Mouse (Mus musculus) forebrain, embryonic 12.5 days (tissue): ENCODE measurements at regions not wholly inside any gene's neighbourhood (a gene's known extent, or its start where the extent isn't known, plus 50 kb on each side); places are given as distances from the start of the nearest gene placed in this dataset.

Experiments used
- ATAC-seq: fragments of 200-750 bp; cut with Nextera tagmentation; 2 replicates; pipeline ENCODE4 v1.8.0; 2017; ENCODE audit warnings: moderate TSS enrichment; ENCODE audit not compliant: low FRiP score
- H3K27ac ChIP-seq: fragments of 300-500 bp; sonication (generic); 2 replicates; pipeline ENCODE4 v1.5.1; 2016; ENCODE audit warnings: mild to moderate bottlenecking
- H3K27me3 ChIP-seq: fragments of 300-500 bp; sonication (generic); 2 replicates; pipeline ENCODE4 v1.6.1; 2016; ENCODE audit warnings: mild to moderate bottlenecking
- H3K36me3 ChIP-seq: fragments of 300-500 bp; sonication (generic); replicated peaks from 2 replicates; pipeline ENCODE4 v1.6.1; 2016; ENCODE audit warnings: mild to moderate bottlenecking
- H3K4me1 ChIP-seq: fragments of 300-500 bp; sonication (generic); 2 replicates; pipeline ENCODE4 v1.6.1; 2016
- H3K4me2 ChIP-seq: fragments of 300-500 bp; sonication (generic); 2 replicates; pipeline ENCODE4 v1.6.1; 2016; ENCODE audit warnings: mild to moderate bottlenecking, moderate library complexity
- H3K4me3 ChIP-seq: fragments of 300-500 bp; sonication (generic); replicated peaks from 2 replicates; pipeline ENCODE4 v1.5.1; 2016; ENCODE audit warnings: mild to moderate bottlenecking
- H3K9ac ChIP-seq: fragments of 300-500 bp; sonication (generic); 2 replicates; pipeline ENCODE4 v1.6.1; 2016; ENCODE audit warnings: mild to moderate bottlenecking
- H3K9me3 ChIP-seq: fragments of 300-500 bp; sonication (generic); 2 replicates; pipeline ENCODE4 v1.6.1; 2016
- WGBS: fragments of 180-500 bp; shearing (Covaris S2); methylation state at CpG from one replicate; pipeline ENCODE4 v1.1.7; 2016; 5-methylcytosine and 5-hydroxymethylcytosine counted together

- ATAC-seq: no peak
- WGBS: 27% methylated on average over 5 of the region's 5 CpGs
- Histone ChIP-seq H3K27ac (no peak overlapping the region), H3K4me1 (no peaks in the 10 kb centered on the region), H3K9me3 (0 out of 2 replicates have a peak, but pooled peaks cover 3% of the 10 kb centered on the region), H3K27me3 (no peaks in the 10 kb centered on the region), H3K4me2 (no peak overlapping the region), H3K4me3 (no peak overlapping the region), H3K9ac (no peak overlapping the region), H3K36me3 (no peaks in the 10 kb centered on the region)
These were observed 118.2 kb upstream of the Gm21876 start for GRCm38 (mm10) chrX:21293666-21294065.

- Histone ChIP-seq H3K27ac (no peak overlapping the region), H3K4me3 (no peak overlapping the region), H3K9me3 (0 out of 2 replicates have a peak, but pooled peaks cover 8% of the 10 kb centered on the region), H3K36me3 (no peaks in the 10 kb centered on the region), H3K4me1 (no peaks in the 10 kb centered on the region), H3K27me3 (no peaks in the 10 kb centered on the region), H3K4me2 (no peak overlapping the region), H3K9ac (no peak overlapping the region)
- WGBS: 28% methylated on average over 1 of the region's 1 CpGs
- no peak for ATAC-seq
These were observed 120.0 kb upstream of the Gm21876 start for GRCm38 (mm10) chrX:21295460-21295859.

GRCm38 (mm10) chrX:21297349-21297748 is 121.9 kb upstream of the Gm21876 start:
- no peak overlapping the region for H3K9ac ChIP-seq
- 84% methylated on average over 6 of the region's 6 CpGs for WGBS
- no peak for ATAC-seq
- no peaks in the 10 kb centered on the region for H3K4me1 ChIP-seq
- H3K27ac ChIP-seq: no peak overlapping the region
- H3K27me3 ChIP-seq: no peaks in the 10 kb centered on the region
- H3K36me3 ChIP-seq: no peaks in the 10 kb centered on the region
- H3K4me2 ChIP-seq: no peak overlapping the region
- no peak overlapping the region for H3K4me3 ChIP-seq
- H3K9me3 ChIP-seq: 0 out of 2 replicates have a peak, but pooled peaks cover 9% of the 10 kb centered on the region

- Histone ChIP-seq H3K4me2 (peak overlapping the region; percentile 40), H3K4me1 (no peaks in the 10 kb centered on the region), H3K27me3 (no peaks in the 10 kb centered on the region), H3K9me3 (no peaks in the 10 kb centered on the region), H3K36me3 (no peaks in the 10 kb centered on the region), H3K9ac (no peak overlapping the region), H3K27ac (no peak overlapping the region), H3K4me3 (peak overlapping the region; percentile 29)
- 28% methylated on average over 13 of the region's 13 CpGs for WGBS
- no peak; the same call in 1 of the 2 replicates for ATAC-seq
These were observed 149.8 kb upstream of the Agtr2 start for GRCm38 (mm10) chrX:21334499-21335032.

GRCm38 (mm10) chrX:21344397-21344796 is 139.9 kb upstream of the Agtr2 start:
- Histone ChIP-seq H3K9ac (no peak overlapping the region), H3K27ac (no peak overlapping the region), H3K4me2 (no peak overlapping the region), H3K36me3 (no peaks in the 10 kb centered on the region), H3K27me3 (no peaks in the 10 kb centered on the region), H3K4me3 (no peak overlapping the region), H3K4me1 (no peaks in the 10 kb centered on the region), H3K9me3 (no peaks in the 10 kb centered on the region)
- no peak for ATAC-seq
- WGBS: 75% methylated on average over 1 of the region's 1 CpGs

- Histone ChIP-seq H3K4me1 (no peaks in the 10 kb centered on the region), H3K36me3 (no peaks in the 10 kb centered on the region), H3K9ac (no peak overlapping the region), H3K4me2 (no peak overlapping the region), H3K9me3 (no peaks in the 10 kb centered on the region), H3K4me3 (no peak overlapping the region), H3K27ac (no peak overlapping the region), H3K27me3 (no peaks in the 10 kb centered on the region)
- WGBS: 30% methylated on average over 4 of the region's 4 CpGs
- no peak for ATAC-seq
These were observed 133.8 kb upstream of the Agtr2 start for GRCm38 (mm10) chrX:21350503-21350902.

GRCm38 (mm10) chrX:21352350-21352749 is 132.0 kb upstream of the Agtr2 start:
- 44% methylated on average over 3 of the region's 3 CpGs for WGBS
- H3K36me3 ChIP-seq: no peaks in the 10 kb centered on the region
- H3K9ac ChIP-seq: no peak overlapping the region
- no peak overlapping the region for H3K27ac ChIP-seq
- no peaks in the 10 kb centered on the region for H3K27me3 ChIP-seq
- H3K9me3 ChIP-seq: no peaks in the 10 kb centered on the region
- no peak for ATAC-seq
- H3K4me2 ChIP-seq: no peak overlapping the region
- H3K4me3 ChIP-seq: no peak overlapping the region
- no peaks in the 10 kb centered on the region for H3K4me1 ChIP-seq

- Histone ChIP-seq H3K36me3 (no peaks in the 10 kb centered on the region), H3K27ac (peak overlapping the region; percentile 74), H3K9me3 (no peaks in the 10 kb centered on the region), H3K4me2 (peak overlapping the region; percentile 55), H3K4me3 (peak overlapping the region; percentile 41), H3K27me3 (no peaks in the 10 kb centered on the region), H3K9ac (peak overlapping the region; percentile 40), H3K4me1 (no peaks in the 10 kb centered on the region)
- 22% methylated on average over 43 of the region's 43 CpGs for WGBS
- peak; percentile 92 for ATAC-seq
These were observed 123.3 kb upstream of the Agtr2 start for GRCm38 (mm10) chrX:21360771-21361667.

- Histone ChIP-seq H3K27me3 (no peaks in the 10 kb centered on the region), H3K9me3 (no peaks in the 10 kb centered on the region), H3K4me3 (no peak overlapping the region), H3K4me2 (no peak overlapping the region), H3K27ac (no peak overlapping the region), H3K36me3 (no peaks in the 10 kb centered on the region), H3K4me1 (no peaks in the 10 kb centered on the region), H3K9ac (no peak overlapping the region)
- no peak for ATAC-seq
- 14% methylated on average over 2 of the region's 2 CpGs for WGBS
These were observed 99.1 kb upstream of the Agtr2 start for GRCm38 (mm10) chrX:21385221-21385620.

GRCm38 (mm10) chrX:21389992-21390391 is 94.4 kb upstream of the Agtr2 start:
- Histone ChIP-seq H3K4me3 (no peak overlapping the region), H3K4me2 (no peak overlapping the region), H3K27ac (no peak overlapping the region), H3K9me3 (no peaks in the 10 kb centered on the region), H3K9ac (no peak overlapping the region), H3K27me3 (no peaks in the 10 kb centered on the region), H3K36me3 (no peaks in the 10 kb centered on the region), H3K4me1 (no peaks in the 10 kb centered on the region)
- WGBS: 80% methylated on average over 1 of the region's 1 CpGs
- no peak for ATAC-seq

GRCm38 (mm10) chrX:21393212-21393611 is 91.1 kb upstream of the Agtr2 start:
- H3K4me2 ChIP-seq: no peak overlapping the region
- H3K9ac ChIP-seq: no peak overlapping the region
- no peaks in the 10 kb centered on the region for H3K9me3 ChIP-seq
- no peaks in the 10 kb centered on the region for H3K4me1 ChIP-seq
- no peak overlapping the region for H3K27ac ChIP-seq
- no peak overlapping the region for H3K4me3 ChIP-seq
- no peak for ATAC-seq
- no peaks in the 10 kb centered on the region for H3K36me3 ChIP-seq
- no peaks in the 10 kb centered on the region for H3K27me3 ChIP-seq
- 75% methylated on average over 10 of the region's 10 CpGs for WGBS

- Histone ChIP-seq H3K9me3 (no peaks in the 10 kb centered on the region), H3K27me3 (no peaks in the 10 kb centered on the region), H3K4me2 (no peak overlapping the region), H3K4me1 (no peaks in the 10 kb centered on the region), H3K9ac (no peak overlapping the region), H3K27ac (no peak overlapping the region), H3K4me3 (no peak overlapping the region), H3K36me3 (no peaks in the 10 kb centered on the region)
- ATAC-seq: no peak
- 57% methylated on average over 4 of the region's 4 CpGs for WGBS
These were observed 59.5 kb upstream of the Agtr2 start for GRCm38 (mm10) chrX:21424797-21425196.

GRCm38 (mm10) chrX:21428081-21428480 is 56.3 kb upstream of the Agtr2 start:
- Histone ChIP-seq H3K4me1 (no peaks in the 10 kb centered on the region), H3K9me3 (no peaks in the 10 kb centered on the region), H3K36me3 (no peaks in the 10 kb centered on the region), H3K4me3 (no peak overlapping the region), H3K9ac (no peak overlapping the region), H3K4me2 (no peak overlapping the region), H3K27me3 (no peaks in the 10 kb centered on the region), H3K27ac (no peak overlapping the region)
- WGBS: 74% methylated on average over 3 of the region's 3 CpGs
- ATAC-seq: no peak
